Mouse (Mus musculus): Measurements from ENCODE around the gene Ywhae. TPM values are rescaled to one million over a fixed set of nuclear protein-coding genes. Genes with fewer than 3 reads are reported as not detected.
"Not testable (repeated sequence)": the region's sequence is repeated elsewhere in the genome, so short reads cannot be mapped to it uniquely, and the experiment has no call there.

The Ywhae gene
- total RNA-seq (2021): 100 to 1,000 TPM; 524 to 527 TPM
- long read RNA-seq, experiment 1, transcript Ywhae-201 (6 exons, 2,100 nt): major isoform, 48 of 410 reads
- long read RNA-seq, experiment 1, partial matches to known transcripts: 15 of 410 reads
- long read RNA-seq, experiment 1, other reads (novel, unspliced or antisense): 347 of 410 reads
- long read RNA-seq, experiment 2, transcript Ywhae-201 (6 exons, 2,100 nt): major isoform, 63 of 508 reads
- long read RNA-seq, experiment 2, partial matches to known transcripts: 10 of 508 reads
- long read RNA-seq, experiment 2, other reads (novel, unspliced or antisense): 435 of 508 reads

DNA sequence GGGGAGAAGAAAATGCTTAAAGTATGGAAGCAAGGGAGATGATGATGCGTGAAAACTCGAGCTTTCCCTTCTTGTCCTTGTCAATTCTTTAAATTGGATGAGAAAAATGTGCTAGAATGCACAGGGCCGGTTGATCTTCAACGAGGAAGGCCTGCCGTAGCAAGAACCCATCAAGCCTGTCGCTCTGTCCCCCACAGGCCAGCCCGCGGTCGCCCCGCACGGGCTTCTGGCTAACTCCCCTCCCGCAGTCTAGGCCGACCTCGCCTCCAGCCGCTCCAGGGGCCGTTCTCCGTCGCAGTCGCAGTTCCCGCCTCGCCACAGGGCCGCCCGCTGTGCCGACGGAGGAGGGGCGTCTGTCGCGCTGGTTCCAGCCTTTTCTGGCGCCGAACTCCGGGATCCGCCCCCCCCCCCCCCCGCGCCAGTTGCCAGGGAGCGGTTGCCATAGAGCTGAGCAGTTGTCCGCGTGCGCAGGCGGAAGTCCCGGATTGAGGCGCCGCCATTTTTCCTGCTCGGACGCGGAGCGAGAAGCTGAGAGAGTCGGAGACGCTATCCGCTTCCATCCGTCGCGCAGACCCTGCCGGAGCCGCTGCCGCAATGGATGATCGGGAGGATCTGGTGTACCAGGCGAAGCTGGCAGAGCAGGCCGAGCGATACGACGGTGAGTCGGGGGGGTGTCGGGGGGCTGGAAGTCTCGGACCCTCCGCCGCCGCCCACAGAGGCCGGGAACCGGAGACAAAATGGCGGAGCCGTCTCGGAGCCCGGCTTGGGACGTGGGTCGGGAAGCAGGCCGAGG is at the start of gene Ywhae:
Gene Ywhae, plus strand, starts transcription at position 436 of the 793 bp plus-strand sequence.
- intact Hi-C loops (cut with DNase I): no loop called here
- DNase-seq: peak; percentile 87 to 89

DNA sequence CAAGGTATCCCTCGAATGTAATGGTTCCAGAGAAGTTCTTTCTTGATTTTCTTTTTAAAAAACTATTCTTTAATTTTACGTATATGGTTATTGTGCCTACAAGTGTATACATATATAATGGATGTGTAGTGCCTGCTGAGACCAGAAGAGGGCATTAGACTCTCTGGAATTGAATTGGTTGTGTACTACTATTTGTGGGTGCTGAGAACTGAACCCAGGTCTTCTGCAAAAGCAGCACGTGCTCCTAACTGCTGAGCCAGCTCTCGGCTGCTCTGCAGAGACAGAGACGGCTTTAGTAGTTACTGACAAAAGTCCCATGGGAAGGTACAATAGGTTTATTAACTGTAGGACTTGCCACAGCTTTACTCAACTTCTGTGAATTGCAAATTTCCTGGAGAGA is 48.2 kb upstream of the Ywhae start:
- DNase-seq: no peak
- intact Hi-C loops (cut with DNase I): no loop called here

DNA sequence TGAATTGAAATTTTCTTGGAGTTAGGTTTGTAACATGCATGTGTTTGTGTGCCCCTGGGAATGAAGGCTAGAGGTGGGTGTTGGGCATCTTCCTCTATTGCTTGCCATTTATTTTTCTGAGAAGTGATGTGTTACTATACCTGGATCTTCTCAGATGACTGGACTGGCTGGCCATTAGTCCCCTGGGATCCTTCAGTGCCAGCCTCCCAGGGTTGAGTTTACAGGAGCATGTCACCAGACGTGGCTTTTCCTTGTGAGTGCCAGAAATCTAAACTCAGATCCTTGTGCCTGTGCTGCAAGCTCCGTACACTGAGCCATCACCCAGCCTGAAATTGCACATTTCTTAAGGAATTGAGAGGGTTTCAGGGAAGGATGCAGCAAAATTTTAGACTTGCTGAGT is 47.7 kb upstream of the Ywhae start:
- peak in 1 of 2 experiments; percentile 35 for DNase-seq
- intact Hi-C loops (cut with DNase I): no loop called here

DNA sequence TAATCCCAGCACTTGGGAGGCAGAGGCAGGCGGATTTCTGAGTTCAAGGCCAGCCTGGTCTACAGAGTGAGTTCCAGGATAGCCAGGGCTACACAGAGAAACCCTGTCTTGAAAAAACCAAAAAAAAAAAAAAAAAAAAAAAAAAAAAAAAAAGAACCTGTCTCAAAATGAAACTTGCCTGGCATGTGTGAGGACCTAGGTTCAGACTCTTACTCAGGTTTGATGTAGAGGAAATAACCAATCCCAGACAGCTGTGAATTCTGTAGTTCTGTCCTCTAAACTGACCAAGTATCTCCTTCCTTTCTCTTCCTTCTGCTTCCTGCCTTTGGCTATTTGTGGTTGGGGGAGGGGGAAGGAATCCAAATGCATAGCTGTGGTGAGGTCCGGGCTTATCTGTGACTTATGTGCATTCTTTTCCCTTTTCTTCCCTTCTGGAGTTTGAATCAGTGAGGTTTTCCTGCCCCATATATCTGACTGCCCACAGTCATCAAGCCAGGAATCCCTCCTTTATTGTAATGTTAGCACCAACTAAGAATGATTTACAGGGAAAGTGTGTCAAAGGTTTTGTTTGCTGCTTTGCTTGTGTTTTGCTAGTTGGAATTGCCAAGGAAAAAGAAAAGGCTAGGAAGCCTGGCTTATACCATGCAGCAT is 45.2 kb upstream of the Ywhae start:
- no peak for DNase-seq
- intact Hi-C loops (cut with DNase I): no loop called here

DNA sequence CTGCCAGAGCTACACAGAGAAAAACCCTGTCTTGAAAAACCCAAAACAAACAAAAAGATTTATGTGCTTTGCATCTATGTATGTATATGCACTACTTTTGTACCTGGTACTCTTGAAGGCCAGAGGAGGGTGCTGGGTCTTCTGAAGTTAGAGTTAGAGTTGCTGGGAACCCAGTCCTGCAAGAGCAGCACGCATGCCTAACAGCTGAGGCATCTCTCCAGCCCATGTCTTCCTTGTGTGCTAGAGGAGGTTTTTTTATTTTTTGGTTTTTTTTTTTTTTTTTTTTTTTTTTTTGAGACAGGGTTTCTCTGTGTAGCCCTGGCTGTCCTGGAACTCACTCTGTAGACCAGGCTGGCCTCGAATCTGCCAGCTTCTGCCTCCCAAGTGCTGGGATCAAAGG is 44.5 kb upstream of the Ywhae start:
- intact Hi-C loops (cut with DNase I): no loop called here
- no peak for DNase-seq

DNA sequence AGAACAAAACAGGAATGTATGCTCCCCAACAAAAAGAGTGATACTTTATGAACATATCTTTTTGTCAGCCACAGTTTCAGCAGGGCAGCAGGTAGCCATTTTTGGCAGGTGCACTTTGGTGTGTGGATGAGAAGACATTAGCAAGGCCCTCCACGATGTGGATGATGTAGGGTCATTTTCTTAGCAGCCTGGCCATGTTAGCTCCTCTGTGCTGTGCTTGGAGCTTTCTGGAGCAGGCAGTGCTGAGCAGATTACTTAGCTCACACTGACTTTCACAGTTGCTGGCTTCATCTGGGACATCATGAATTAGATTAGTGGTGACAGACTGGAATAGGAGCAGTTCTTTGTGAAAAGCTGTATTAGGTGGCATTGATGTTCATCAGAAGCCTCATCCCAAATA is 42.7 kb upstream of the Ywhae start:
- intact Hi-C loops (cut with DNase I): no loop called here
- DNase-seq: no peak

DNA sequence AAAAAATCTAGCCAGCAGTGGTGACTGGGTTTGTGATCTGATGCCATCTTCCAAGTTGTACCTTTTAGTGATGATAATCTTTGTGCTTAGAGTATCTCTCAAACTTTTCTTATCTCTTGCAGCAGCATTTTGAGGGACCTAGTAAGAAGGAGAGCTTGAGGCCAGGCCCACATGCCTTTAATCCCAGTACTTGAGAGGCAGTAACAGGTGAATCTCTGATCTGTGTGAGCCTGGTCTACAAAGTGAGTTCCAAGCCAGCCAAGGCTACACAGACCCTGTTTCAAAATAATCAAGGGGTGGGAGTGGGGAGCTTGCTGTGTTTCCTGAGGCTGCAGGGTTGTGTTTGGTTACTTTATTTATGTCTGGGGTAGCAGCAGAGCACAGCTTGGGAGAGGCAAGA is 41.6 kb upstream of the Ywhae start:
- intact Hi-C loops (cut with DNase I): no loop called here
- DNase-seq: no peak

DNA sequence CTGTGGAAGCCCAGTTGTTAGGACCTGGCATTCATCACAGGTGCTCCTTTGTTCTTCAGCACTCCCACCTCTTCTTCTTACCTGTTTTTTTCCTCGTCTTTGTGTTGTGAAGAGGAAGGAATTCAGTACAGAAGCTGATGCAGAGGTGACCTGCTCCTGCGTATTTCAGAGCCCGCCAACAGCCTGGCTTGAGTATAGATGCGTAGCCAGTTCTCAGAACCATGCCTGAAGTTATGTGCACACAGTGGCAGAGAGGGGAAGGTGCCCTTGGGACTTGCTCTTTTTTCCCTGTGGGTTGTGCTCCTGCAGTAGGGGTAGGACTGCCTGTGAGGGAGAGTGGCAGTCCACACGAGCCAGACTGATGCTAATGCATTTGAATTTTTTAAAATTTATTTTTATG is 39.1 kb upstream of the Ywhae start:
- intact Hi-C loops (cut with DNase I): no loop called here
- DNase-seq: no peak

DNA sequence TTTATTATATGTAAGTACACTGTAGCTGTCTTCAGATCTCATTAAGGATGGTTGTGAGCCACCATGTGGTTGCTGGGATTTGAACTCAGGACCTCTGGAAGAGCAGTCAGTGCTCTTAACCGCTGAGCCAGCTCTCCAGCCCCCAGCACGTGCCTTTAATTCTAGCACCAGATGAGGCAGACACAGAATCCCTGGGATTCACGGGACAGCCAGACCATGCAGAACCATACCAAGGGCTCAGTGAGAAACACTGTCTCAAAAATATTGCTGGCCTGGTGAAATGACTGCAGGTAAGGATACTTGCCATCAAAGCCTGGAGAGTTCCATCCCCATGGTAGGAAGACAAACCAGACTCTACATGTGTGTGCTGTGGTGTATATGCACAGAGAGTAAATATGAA is 35.2 kb upstream of the Ywhae start:
- DNase-seq; intact Hi-C loops (cut with DNase I): not testable (repeated sequence)

DNA sequence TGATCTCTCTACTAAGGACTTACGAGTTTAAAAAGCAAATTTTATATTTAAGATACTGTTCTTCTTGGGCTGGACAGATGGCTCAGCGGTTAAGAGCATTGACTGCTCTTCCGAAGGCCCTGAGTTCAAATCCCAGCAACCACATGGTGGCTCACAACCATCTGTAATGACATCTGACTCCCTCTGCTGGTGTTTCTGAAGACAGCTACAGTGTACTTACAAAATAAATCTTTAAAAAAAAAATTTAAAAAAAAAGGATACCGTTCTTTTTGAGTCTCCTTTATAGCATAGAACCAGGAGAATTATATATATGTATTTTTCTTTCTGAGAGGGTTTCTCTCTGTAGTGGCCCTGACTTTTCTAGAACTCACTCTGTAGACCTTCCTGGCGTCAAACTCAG is 32.1 kb upstream of the Ywhae start:
- intact Hi-C loops (cut with DNase I): loop anchor here (10.0 kb wide), 1 partner anchor 204 kb away; no protein-coding TSS in a partner anchor
- DNase-seq: no peak

DNA sequence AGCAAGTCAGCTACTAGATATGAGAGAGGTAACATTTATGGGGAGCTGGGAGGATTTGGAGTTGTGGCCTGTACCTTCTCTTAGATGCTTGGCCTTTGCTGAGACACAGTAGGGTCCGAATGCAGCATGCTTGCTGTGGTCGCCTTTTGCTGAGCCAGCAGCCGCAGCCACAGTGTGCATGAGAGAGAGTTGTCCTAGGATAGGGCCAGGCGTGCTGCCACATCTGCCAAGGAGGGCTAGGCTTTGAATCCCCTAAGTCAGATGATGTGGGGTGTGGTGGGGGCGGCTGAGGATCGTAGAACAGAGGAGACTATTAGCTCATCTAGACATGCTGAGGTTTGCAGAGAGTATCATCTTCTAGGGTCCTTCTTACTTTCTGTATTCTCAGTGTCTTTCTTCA is 29.9 kb upstream of the Ywhae start:
- intact Hi-C loops (cut with DNase I): loop anchor here (10.0 kb wide), 1 partner anchor 202 kb away; no protein-coding TSS in a partner anchor
- no peak for DNase-seq

DNA sequence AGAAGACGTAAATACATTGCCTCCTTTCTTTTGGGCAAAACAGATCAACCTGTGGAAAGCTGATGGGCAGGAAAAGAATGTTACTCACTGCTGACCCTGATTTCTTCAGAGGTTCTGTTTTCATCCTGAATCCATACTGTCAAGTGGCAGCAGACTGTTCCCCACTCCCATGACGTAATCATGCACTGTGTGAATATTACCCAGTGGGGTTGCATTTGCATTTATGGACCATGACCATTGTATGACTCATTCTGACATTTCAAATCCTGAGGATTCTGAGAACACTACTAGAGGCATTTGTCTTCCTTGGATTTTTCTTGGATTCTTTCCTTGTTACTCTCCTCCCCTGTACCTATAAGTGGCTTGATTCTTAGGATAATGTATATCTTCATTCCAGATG is 28.9 kb upstream of the Ywhae start:
- intact Hi-C loops (cut with DNase I): loop anchor here (10.0 kb wide), 1 partner anchor 201 kb away; no protein-coding TSS in a partner anchor
- no peak for DNase-seq

DNA sequence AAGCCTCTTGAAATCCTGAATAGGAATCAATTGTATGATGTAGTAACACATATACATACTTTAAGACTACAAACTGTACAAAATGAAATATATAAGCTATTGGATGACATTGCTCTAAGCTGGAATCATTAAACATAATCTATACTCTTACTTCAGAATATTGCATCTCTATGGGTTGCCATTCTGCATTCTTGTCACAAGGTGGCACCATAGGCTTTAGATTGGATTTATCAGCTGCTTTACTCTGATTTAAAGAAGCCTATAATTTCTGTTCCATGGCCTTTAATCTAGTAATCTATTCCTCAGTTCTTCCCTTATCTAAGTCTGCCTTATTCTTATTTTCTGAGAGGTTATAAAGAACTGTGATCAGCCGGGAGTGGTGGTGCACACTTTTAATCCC is 18.7 kb upstream of the Ywhae start:
- DNase-seq: no peak
- intact Hi-C loops (cut with DNase I): no loop called here

DNA sequence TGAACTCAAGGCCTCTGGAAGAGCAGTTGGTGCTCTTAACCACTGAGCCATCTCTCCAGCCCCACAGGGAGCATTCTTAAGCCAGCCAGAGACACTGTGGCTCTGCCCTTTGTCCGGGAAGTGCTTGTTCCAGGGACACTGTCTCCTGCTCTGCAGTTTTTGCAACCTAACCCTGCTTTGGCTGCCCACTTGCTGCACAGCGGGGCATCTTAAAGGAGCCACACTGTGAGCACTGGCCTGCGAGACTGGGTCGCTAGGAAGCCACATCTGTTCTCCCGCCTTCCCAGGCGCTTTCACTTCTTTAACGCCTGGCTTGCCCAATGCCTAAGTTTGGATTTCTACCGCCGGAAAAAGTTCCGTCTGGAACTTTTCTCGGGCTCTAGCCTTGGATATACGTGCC is 17.1 kb upstream of the Ywhae start:
- intact Hi-C loops (cut with DNase I): no loop called here
- no peak for DNase-seq

DNA sequence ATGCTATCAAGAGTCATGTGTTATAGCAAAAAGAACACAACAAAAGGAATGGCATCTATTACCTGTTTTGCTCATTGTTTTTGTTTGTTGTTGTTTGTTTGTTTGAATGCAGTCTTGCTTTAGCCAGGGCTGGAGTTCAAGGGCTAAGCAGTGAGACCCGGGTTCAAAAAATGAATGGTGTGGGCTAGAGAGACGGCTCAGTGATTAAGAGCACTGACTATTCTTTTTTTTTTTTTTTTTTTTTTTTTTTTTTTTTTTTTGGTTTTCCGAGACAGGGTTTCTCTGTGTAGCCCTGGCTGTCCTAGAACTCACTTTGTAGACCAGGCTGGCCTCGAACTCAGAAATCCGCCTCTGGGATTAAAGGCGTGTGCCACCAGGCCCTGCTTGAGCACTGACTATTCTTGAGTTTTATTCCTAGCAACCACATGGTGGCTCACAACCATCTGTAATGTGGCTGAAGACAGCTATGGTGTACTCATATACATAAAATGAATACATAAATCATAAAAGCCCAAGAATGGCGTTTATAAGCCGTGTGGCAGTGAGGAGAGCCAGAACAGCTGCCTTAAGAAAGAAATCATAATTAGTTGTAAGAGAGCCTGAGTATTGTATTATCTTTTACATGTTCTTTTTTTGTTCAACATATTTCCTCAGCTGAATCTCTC is 15.9 kb upstream of the Ywhae start:
- intact Hi-C loops (cut with DNase I): no loop called here
- DNase-seq: no peak

DNA sequence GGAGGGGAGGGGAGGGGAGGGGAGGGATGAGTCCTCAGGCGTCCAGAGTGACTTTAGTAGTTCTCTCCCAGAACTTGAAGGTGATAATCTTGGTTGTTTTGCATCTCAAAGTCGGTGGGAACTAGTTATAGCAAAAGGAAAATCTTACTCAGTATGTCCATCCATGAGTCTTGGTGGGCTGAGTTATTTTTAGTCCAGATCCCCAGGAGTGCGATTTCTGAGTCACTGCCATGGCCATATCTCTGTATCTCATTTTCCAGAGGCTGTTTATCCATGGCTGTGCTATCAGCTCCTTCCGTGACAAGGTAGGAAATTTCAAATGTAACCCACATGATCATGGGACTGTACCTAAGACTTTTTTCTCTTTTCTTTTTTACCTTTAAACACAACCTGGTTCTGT is 10.3 kb upstream of the Ywhae start:
- intact Hi-C loops (cut with DNase I): no loop called here
- no peak for DNase-seq

DNA sequence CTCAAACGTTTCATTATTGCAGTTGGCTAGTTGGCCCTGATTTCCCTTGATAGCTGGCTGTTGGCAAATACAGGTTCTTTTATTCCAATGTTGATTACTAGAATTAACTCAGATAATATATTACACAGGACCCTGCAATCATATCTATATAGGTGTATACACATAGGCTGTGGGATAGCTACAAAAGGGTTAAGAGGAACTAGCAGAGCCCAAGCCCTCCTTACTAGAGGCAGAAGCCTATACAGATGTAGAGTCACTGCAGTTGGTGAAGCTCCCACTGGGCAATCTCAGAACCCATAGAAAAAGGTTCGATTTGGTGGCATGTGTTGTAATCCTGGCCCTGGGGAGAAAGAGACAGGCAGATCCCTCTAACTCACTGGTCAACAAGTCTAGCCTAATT is 5.5 kb upstream of the Ywhae start:
- no peak for DNase-seq
- intact Hi-C loops (cut with DNase I): no loop called here

DNA sequence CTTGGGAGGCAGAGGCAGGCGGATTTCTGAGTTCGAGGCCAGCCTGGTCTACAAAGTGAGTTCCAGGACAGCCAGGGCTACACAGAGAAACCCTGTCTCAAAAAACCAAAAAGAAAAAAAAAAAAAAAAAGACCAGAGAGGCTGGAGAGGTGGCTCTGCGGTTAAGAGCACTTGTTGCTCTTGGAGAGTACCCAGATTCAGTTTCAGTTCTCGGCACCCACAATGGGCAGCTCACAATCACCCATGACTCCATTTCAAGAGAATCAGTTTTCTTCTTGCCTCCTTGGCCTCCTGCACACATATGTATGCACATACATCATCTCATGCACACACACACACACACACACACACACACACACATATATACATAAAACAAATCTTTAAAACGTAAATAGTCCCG is 5.0 kb upstream of the Ywhae start:
- DNase-seq; intact Hi-C loops (cut with DNase I): not testable (repeated sequence)

DNA sequence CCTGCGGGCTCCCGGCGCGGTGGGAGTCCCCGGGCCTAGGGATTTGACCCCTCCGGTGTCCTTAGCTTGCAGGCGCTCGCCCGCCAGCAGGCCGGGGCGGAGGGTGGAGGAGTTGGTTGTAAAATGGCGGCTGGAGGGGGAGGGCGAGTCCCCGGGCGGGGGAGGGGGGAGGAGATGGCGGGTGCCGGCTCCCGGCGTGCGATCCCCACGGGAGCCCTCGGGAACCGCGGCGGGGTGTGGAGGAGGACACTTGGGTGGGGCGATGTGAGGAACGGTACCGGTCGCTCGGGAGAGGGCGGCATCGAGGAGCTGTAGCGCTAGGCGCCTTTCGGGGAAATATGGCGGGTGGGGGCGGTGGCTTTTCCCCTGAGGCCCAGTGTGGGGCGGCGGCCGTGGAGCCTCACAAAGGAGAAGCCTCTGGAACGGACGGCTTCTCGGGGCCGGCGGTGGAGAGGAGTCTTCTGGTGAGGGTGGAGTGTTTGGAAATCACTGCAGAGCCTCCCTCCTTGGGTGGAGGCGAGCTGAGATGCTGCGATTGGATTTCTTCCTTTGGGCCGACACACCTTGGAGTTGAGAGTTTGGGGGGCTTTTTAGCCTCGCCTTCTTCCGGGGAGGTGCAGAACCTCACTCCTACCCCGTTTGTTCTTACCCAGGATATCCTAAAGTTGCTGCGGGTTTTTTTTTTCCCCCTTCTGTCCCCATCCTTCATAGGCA is 715 bp downstream of the Ywhae start:
- intact Hi-C loops (cut with DNase I): no loop called here

More for the DNA sequence above, 715 bp downstream of the Ywhae start:
- peak; percentile 70 to 88 for DNase-seq
